Comparison of ENCODE assay signal across 23 mouse cellular contexts in genomic region chr1:152975144-152975543, GRCm38 (mm10). TPM values are rescaled to one million over a fixed set of nuclear protein-coding genes. Genes with fewer than 3 reads are reported as not detected.
DNase-seq lines count a peak whose midpoint lies in the region; ATAC-seq and TF ChIP-seq lines count a peak whose summit lies in the region.
"Had no signal": no experiment of that assay in that cellular context is flagged by ENCODE, and none has a peak within 500 bp of the region (broad histone marks: within the 10 kb centered on the region; RNA-seq: fewer than 3 reads in every experiment).

No protein-coding gene starts in this region.

- no peak overlapping the region for H3K4me2 ChIP-seq in liver, embryonic 12.5 days
- H3K4me2 ChIP-seq: embryonic facial prominence, embryonic 12.5 days; forebrain, embryonic 13.5 days; heart, embryonic 15.5 days; liver, embryonic 13.5 days; lung, embryonic 14.5 days; midbrain, embryonic 12.5 days had no signal

- H3K27me3 ChIP-seq in heart, embryonic 10.5 days (ENCODE audit: insufficient read depth, poor library complexity, severe bottlenecking) = no peaks in the 10 kb centered on the region
- H3K27me3 ChIP-seq in liver, embryonic 12.5 days (replicated peaks) = no peaks in the 10 kb centered on the region; the same call in 1 of the 2 replicates
- H3K27me3 ChIP-seq: CH12.LX; embryonic facial prominence, embryonic 12.5 days; forebrain, embryonic 13.5 days; heart, embryonic 15.5 days; liver, embryonic 13.5 days; midbrain, embryonic 12.5 days had no signal

- H3K4me1 ChIP-seq in heart, embryonic 10.5 days = no peaks in the 10 kb centered on the region
- no peaks in the 10 kb centered on the region for H3K4me1 ChIP-seq in liver, embryonic 12.5 days
- H3K4me1 ChIP-seq: embryonic facial prominence, embryonic 12.5 days; heart, embryonic 15.5 days; liver, embryonic 13.5 days had no signal

- DNase-seq in heart, embryonic 10.5 days (ENCODE audit: low spot score) = peak; percentile 28
- DNase-seq in heart, adult 18-20 months = no peak
- peak; percentile 77 for DNase-seq in cerebellum, adult 11-12 months
- peak; percentile 42 to 58 for DNase-seq in cerebellum, postnatal 14 days
- peak; percentile 60 for DNase-seq in skeletal muscle tissue, adult 2 months (ENCODE audit: low read depth, low spot score)
- DNase-seq in left cerebral cortex, adult 2 months (ENCODE audit: extremely low spot score in 1 of 2, low spot score in 2 of 2) = no peak
- DNase-seq: adrenal gland, postnatal 25 days; heart, adult 2 months; kidney, adult 11 months; liver, embryonic 13.5 days; lung, embryonic 14.5 days; spleen, adult 18-20 months; thymus, postnatal 36 days had no signal

- WGBS in heart, embryonic 10.5 days = 68% methylated on average over 3 of the region's 3 CpGs
- WGBS in liver, embryonic 12.5 days (ENCODE audit: insufficient replicate concordance) = 61% methylated on average over 3 of the region's 3 CpGs

- TF ChIP-seq CTCF in left cerebral cortex, adult 2 months (IDR thresholded peaks at IDR 0.05) = no peak

- no peaks in the 10 kb centered on the region for H3K9me3 ChIP-seq in heart, embryonic 10.5 days
- no peaks in the 10 kb centered on the region; the same call in 1 of the 2 replicates for H3K9me3 ChIP-seq in liver, embryonic 12.5 days (replicated peaks)
- H3K9me3 ChIP-seq: embryonic facial prominence, embryonic 12.5 days; forebrain, embryonic 13.5 days; heart, embryonic 15.5 days; liver, embryonic 13.5 days; midbrain, embryonic 12.5 days had no signal

- no peak overlapping the region for H3K27ac ChIP-seq in heart, embryonic 10.5 days
- H3K27ac ChIP-seq in left cerebral cortex, adult 2 months = no peak overlapping the region
- H3K27ac ChIP-seq in liver, embryonic 12.5 days = no peak overlapping the region
- H3K27ac ChIP-seq: embryonic facial prominence, embryonic 12.5 days; forebrain, embryonic 13.5 days; heart, adult 2 months; heart, embryonic 15.5 days; kidney, postnatal 0 days; liver, embryonic 13.5 days; macrophage; midbrain, embryonic 12.5 days had no signal

- intact Hi-C loops in left cerebral cortex, adult 2 months (cut with DNase I) = no loop called here

- ATAC-seq in liver, embryonic 12.5 days = no peak

- H3K9ac ChIP-seq in liver, embryonic 12.5 days = no peak overlapping the region
- H3K9ac ChIP-seq: embryonic facial prominence, embryonic 12.5 days; forebrain, embryonic 13.5 days; heart, embryonic 15.5 days; liver, embryonic 13.5 days; lung, embryonic 14.5 days; midbrain, embryonic 12.5 days had no signal

- H3K36me3 ChIP-seq in heart, embryonic 10.5 days = no peaks in the 10 kb centered on the region
- no peaks in the 10 kb centered on the region for H3K36me3 ChIP-seq in liver, embryonic 12.5 days
- H3K36me3 ChIP-seq: embryonic facial prominence, embryonic 12.5 days; heart, embryonic 15.5 days; liver, embryonic 13.5 days; midbrain, embryonic 12.5 days had no signal

- H3K4me3 ChIP-seq in heart, embryonic 10.5 days = no peak overlapping the region
- H3K4me3 ChIP-seq in left cerebral cortex, adult 2 months = no peak overlapping the region
- no peak overlapping the region for H3K4me3 ChIP-seq in liver, embryonic 12.5 days
- H3K4me3 ChIP-seq: embryonic facial prominence, embryonic 12.5 days; erythroblast, embryonic 14.5 days; forebrain, embryonic 13.5 days; heart, adult 2 months; heart, embryonic 15.5 days; liver, embryonic 13.5 days; midbrain, embryonic 12.5 days had no signal

RNA-seq across cellular contexts. Expression of gene Nmnat2, which starts 20.4 kb away (rescaled TPM):
- polyA plus RNA-seq in heart, embryonic 10.5 days (2016; fragmentation: Nextera tagmentation; extraction: Ambion mirVana) = 0.28 and 1.0 TPM in 2 replicates
- total RNA-seq in heart, adult 18-20 months (2021) = under 1 TPM; 0.27 to 0.51 TPM
- 100 to 1,000 TPM; 167 to 171 TPM for total RNA-seq in left cerebral cortex, adult 2 months (2021)
- 0.05 TPM in 1 of 2 replicates, not detected in the other for polyA plus RNA-seq in liver, embryonic 12.5 days (2016; fragmentation: Nextera tagmentation; extraction: Ambion mirVana)
- total RNA-seq: hematopoietic stem cell, adult 5-6 weeks had no signal
- polyA plus RNA-seq: erythroblast, embryonic 14.5 days; macrophage had no signal

Comparison
In these comparisons a context has a peak if more than half of its experiments do, and no peak if none do; other contexts are left out.
1. DNase-seq: peak in heart, embryonic 10.5 days (single experiment), cerebellum, adult 11-12 months (single experiment), cerebellum, postnatal 14 days (2 of 2) and skeletal muscle tissue, adult 2 months (single experiment); none in heart, adult 18-20 months (0 of 2) and left cerebral cortex, adult 2 months (0 of 2).
2. RNA of gene Nmnat2, which starts 20.4 kb away (total RNA-seq): 167 to 171 TPM in left cerebral cortex, adult 2 months; 0.27 to 0.51 TPM in heart, adult 18-20 months; every median in the first group is over 100 times any median in the second.